Mouse (Mus musculus) ES-E14 (cell line): ENCODE data around the gene Glb1l.

Experiments used
- CHD2 ChIP-seq: IDR thresholded peaks from 2 replicates; pipeline ENCODE4 v1.6.1; 2014; ENCODE audit warnings: mild to moderate bottlenecking, low read depth, low read length, inconsistent platforms
- MAFK ChIP-seq: IDR thresholded peaks from 2 replicates; pipeline ENCODE4 v1.6.1; 2014; ENCODE audit warnings: mild to moderate bottlenecking, low read depth, low read length, inconsistent platforms; ENCODE audit not compliant: insufficient read depth
- ZC3H11A ChIP-seq: IDR thresholded peaks from 2 replicates; pipeline ENCODE4 v1.6.1; 2012; ENCODE audit warnings: low read depth, mild to moderate bottlenecking, inconsistent platforms, low read length, borderline replicate concordance
- ZNF384 ChIP-seq: IDR thresholded peaks from 2 replicates; pipeline ENCODE4 v1.6.1; 2012; ENCODE audit warnings: low read depth, low read length, inconsistent platforms

DNA sequence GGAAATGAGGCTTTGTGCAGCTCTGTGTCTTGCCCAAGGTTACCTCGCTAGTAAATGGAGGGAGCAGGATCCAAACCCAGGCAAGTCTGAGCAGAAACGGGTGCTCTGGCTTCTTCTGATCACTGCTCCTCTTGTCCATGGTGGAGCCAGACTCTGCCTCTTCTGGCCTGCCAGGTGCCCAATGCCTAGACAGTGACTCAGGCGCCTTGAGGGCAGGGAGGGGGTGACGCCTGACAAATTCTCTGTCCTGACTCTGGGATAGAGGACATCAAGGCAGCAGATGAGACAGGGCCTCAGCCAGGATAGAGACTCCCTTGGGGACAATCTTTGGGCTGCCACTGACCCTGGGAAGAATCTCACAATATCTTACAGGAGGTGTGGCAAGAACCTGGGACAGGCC lies 20.6 kb upstream of the Glb1l start:
- no peak for TF ChIP-seq ZC3H11A
- no peak for TF ChIP-seq ZNF384
- no peak for TF ChIP-seq CHD2
- no peak for TF ChIP-seq MAFK
